Mouse (Mus musculus): ENCODE measurements around the gene Aldoart2.

- TF ChIP-seq CTCF (IDR thresholded peaks at IDR 0.05; ENCODE audit: borderline replicate concordance, extremely low read depth, insufficient read depth, insufficient read length) (no peak), POLR2A (IDR thresholded peaks at IDR 0.05; ENCODE audit: borderline replicate concordance, extremely low read depth, insufficient read depth, insufficient read length, poor library complexity, severe bottlenecking) (no peak)
Measured at GRCm38 (mm10) chr12:55598887-55599561, 34.0 kb downstream of the Aldoart2 start, which contains the start of gene Insm2.
